Mouse (Mus musculus) liver, embryonic 14.5 days (tissue): Measurements from ENCODE around the gene Kmt5a. TPM values are rescaled to one million over a fixed set of nuclear protein-coding genes. Genes with fewer than 3 reads are reported as not detected.

Experiments used
- ATAC-seq: fragments of 200-750 bp; cut with Nextera tagmentation; 2 replicates; pipeline ENCODE4 v1.8.0; 2017; ENCODE audit warnings: moderate number of reproducible peaks, mild to moderate bottlenecking, moderate library complexity; ENCODE audit not compliant: insufficient read depth
- DNase-seq, 3 experiments: peaks; one replicate each; pipeline ENCODE4 v3.0.0-alpha.2; 2012 to 2013; ENCODE audit warnings: low read depth in 3 of 3, low spot score in 3 of 3
- H3K27ac ChIP-seq: fragments of 300-500 bp; sonication (generic); 2 replicates; pipeline ENCODE4 v1.5.1; 2014; ENCODE audit warnings: moderate library complexity, mild to moderate bottlenecking, control low read depth, inconsistent platforms
- H3K27me3 ChIP-seq: fragments of 300-500 bp; sonication (generic); 2 replicates; pipeline ENCODE4 v1.6.1; 2014; ENCODE audit warnings: mild to moderate bottlenecking, low read length, moderate library complexity; ENCODE audit not compliant: control insufficient read depth, insufficient read depth
- H3K36me3 ChIP-seq: fragments of 300-500 bp; sonication (generic); replicated peaks from 2 replicates; pipeline ENCODE4 v1.6.1; 2014; ENCODE audit warnings: low read depth; ENCODE audit not compliant: control insufficient read depth, insufficient read depth
- H3K4me1 ChIP-seq, 2 experiments: fragments of 200-500 bp in 1 of 2; fragments of 300-500 bp in 1 of 2; sonication (generic) in 1 of 2; replicated peaks; 2 replicates each; pipeline ENCODE4 v1.6.1; 2012 to 2014; ENCODE audit warnings: antibody characterized with exemption in 1 of 2, inconsistent platforms in 1 of 2, low read length in 1 of 2; ENCODE audit not compliant: control insufficient read depth in 2 of 2, insufficient read depth in 2 of 2
- H3K4me2 ChIP-seq: fragments of 300-500 bp; sonication (generic); 2 replicates; pipeline ENCODE4 v1.6.1; 2014; ENCODE audit warnings: low read depth, mild to moderate bottlenecking, control low read depth, moderate library complexity
- H3K4me3 ChIP-seq, 2 experiments: fragments of 200-500 bp in 1 of 2; fragments of 300-500 bp in 1 of 2; sonication (generic) in 1 of 2; 2 replicates each; pipeline ENCODE4 v1.5.1; 2012 to 2014; ENCODE audit warnings: low read depth in 2 of 2, low read length in 2 of 2, mild to moderate bottlenecking in 2 of 2, control low read depth in 1 of 2, inconsistent platforms in 1 of 2, moderate library complexity in 1 of 2; ENCODE audit not compliant: insufficient read depth in 1 of 2
- H3K9ac ChIP-seq: fragments of 300-500 bp; sonication (generic); replicated peaks from 2 replicates; pipeline ENCODE4 v1.6.1; 2014; ENCODE audit warnings: mild to moderate bottlenecking, control low read depth, moderate library complexity
- H3K9me3 ChIP-seq: fragments of 300-500 bp; sonication (generic); 2 replicates; pipeline ENCODE4 v1.6.1; 2016; ENCODE audit warnings: low read length, mixed read lengths; ENCODE audit not compliant: control insufficient read depth
- CTCF ChIP-seq: IDR thresholded peaks from 2 replicates; pipeline ENCODE4 v1.5.1; 2016; ENCODE audit warnings: antibody characterized with exemption, low read depth, control low read depth
- EP300 ChIP-seq: IDR thresholded peaks from 2 replicates; pipeline ENCODE4 v1.6.1; 2016; ENCODE audit warnings: antibody characterized with exemption, low read depth
- WGBS: fragments of 180-500 bp; shearing (Covaris S2); extraction: QIAGEN DNeasy Blood & Tissue Kit; methylation state at CpG from one replicate; pipeline ENCODE4 v1.1.7; 2014; ENCODE audit not compliant: insufficient replicate concordance; 5-methylcytosine and 5-hydroxymethylcytosine counted together
- polyA plus RNA-seq, 2 experiments: library from polyadenylated mRNA; depleted of rRNA in 1 of 2; stranded (reverse) in 1 of 2; unstranded in 1 of 2; fragments of >200 nt; fragmentation: Nextera tagmentation in 1 of 2; extraction: Ambion mirVana in 1 of 2; gene quantifications; 2 replicates each; pipeline versions ENCODE4 v1.2.1 to v1.2.3; 2012 to 2014

The Kmt5a gene
- polyA plus RNA-seq, 2 experiments: 51.8 to 58.6 TPM

GRCm38 (mm10) chr5:124491732-124492131 is 52.0 kb downstream of the Kmt5a start:
- no peaks in the 10 kb centered on the region for H3K9me3 ChIP-seq
- no peak overlapping the region for H3K4me3 ChIP-seq
- H3K36me3 ChIP-seq: no peaks in the 10 kb centered on the region
- H3K9ac ChIP-seq: no peak overlapping the region
- ATAC-seq: no peak
- no peaks in the 10 kb centered on the region for H3K27me3 ChIP-seq
- H3K27ac ChIP-seq: no peak overlapping the region
- TF ChIP-seq CTCF (no peak), EP300 (no peak)
- H3K4me2 ChIP-seq: no peak overlapping the region
- WGBS: 80% methylated on average over 4 of the region's 4 CpGs
- H3K4me1 ChIP-seq: peaks cover 0 to 5% of the 10 kb centered on the region in 2 experiments; a peak in 2 of 4 replicates
- DNase-seq: no peak

GRCm38 (mm10) chr5:124492618-124493017 is 52.9 kb downstream of the Kmt5a start:
- TF ChIP-seq CTCF (no peak), EP300 (no peak)
- ATAC-seq (no peak), DNase-seq (no peak)
- Histone ChIP-seq H3K27me3 (no peaks in the 10 kb centered on the region), H3K36me3 (no peaks in the 10 kb centered on the region), H3K27ac (no peak overlapping the region), H3K4me1 (peaks cover 0 to 6% of the 10 kb centered on the region in 2 experiments; a peak in 2 of 4 replicates), H3K4me3 (no peak overlapping the region), H3K9me3 (no peaks in the 10 kb centered on the region), H3K4me2 (no peak overlapping the region), H3K9ac (no peak overlapping the region)
- 63% methylated on average over 4 of the region's 4 CpGs for WGBS

GRCm38 (mm10) chr5:124493455-124493854 is 53.7 kb downstream of the Kmt5a start:
- 69% methylated on average over 11 of the region's 11 CpGs for WGBS
- DNase-seq (no peak), ATAC-seq (no peak)
- Histone ChIP-seq H3K4me1 (peaks cover 6 to 12% of the 10 kb centered on the region in 2 experiments; a peak in 3 of 4 replicates), H3K27me3 (no peaks in the 10 kb centered on the region), H3K9ac (no peak overlapping the region), H3K4me3 (no peak overlapping the region), H3K36me3 (no peaks in the 10 kb centered on the region), H3K9me3 (no peaks in the 10 kb centered on the region), H3K27ac (no peak overlapping the region), H3K4me2 (no peak overlapping the region)
- TF ChIP-seq CTCF (peak; percentile 33), EP300 (no peak)

- TF ChIP-seq EP300 (no peak), CTCF (no peak)
- ATAC-seq: no peak
- H3K4me3 ChIP-seq: no peak overlapping the region
- H3K4me1 ChIP-seq: peaks cover 13 to 21% of the 10 kb centered on the region in 2 experiments; a peak in 3 of 4 replicates
- no peaks in the 10 kb centered on the region for H3K27me3 ChIP-seq
- no peak overlapping the region for H3K27ac ChIP-seq
- H3K9me3 ChIP-seq: no peaks in the 10 kb centered on the region
- H3K9ac ChIP-seq: no peak overlapping the region
- WGBS: 60% methylated on average over 7 of the region's 7 CpGs
- H3K4me2 ChIP-seq: no peak overlapping the region
- no peak for DNase-seq
- no peaks in the 10 kb centered on the region for H3K36me3 ChIP-seq
Measured at GRCm38 (mm10) chr5:124495547-124495946, 55.8 kb downstream of the Kmt5a start.

- peak overlapping the region; percentile 47 for H3K4me2 ChIP-seq
- no peak overlapping the region for H3K27ac ChIP-seq
- no peak for ATAC-seq
- no peaks in the 10 kb centered on the region for H3K27me3 ChIP-seq
- no peak overlapping the region for H3K4me3 ChIP-seq
- no peaks in the 10 kb centered on the region for H3K9me3 ChIP-seq
- DNase-seq: no peak
- H3K4me1 ChIP-seq: peaks cover 13 to 21% of the 10 kb centered on the region in 2 experiments; a peak in 3 of 4 replicates
- 38% methylated on average over 15 of the region's 15 CpGs for WGBS
- no peaks in the 10 kb centered on the region for H3K36me3 ChIP-seq
- H3K9ac ChIP-seq: no peak overlapping the region; the same call in 1 of the 2 replicates
- TF ChIP-seq CTCF: no peak
- no peak for TF ChIP-seq EP300
Measured at GRCm38 (mm10) chr5:124496614-124497514, 57.1 kb downstream of the Kmt5a start.
